Mouse (Mus musculus): ENCODE data around the gene Dmap1. TPM values are rescaled to one million over a fixed set of nuclear protein-coding genes. Genes with fewer than 3 reads are reported as not detected.

Gene Dmap1
- total RNA-seq, 2 experiments from 2014 or later, result 27.8 to 32.8 TPM

Other genes starting within 250 kb of the Dmap1 start
- gene Rnf220, start 185.2 kb downstream of the Dmap1 start, total RNA-seq (2014; fragmentation: Nextera tagmentation), result 90.2 and 113 TPM in 2 replicates
- gene Rnf220, start 185.2 kb downstream of the Dmap1 start, total RNA-seq (2017), result 68.2 and 68.3 TPM in 2 replicates
- gene Eri3, start 131.9 kb downstream of the Dmap1 start, total RNA-seq (2014; fragmentation: Nextera tagmentation), result 103 and 156 TPM in 2 replicates
- 33.8 and 44.3 TPM in 2 replicates for gene Eri3, start 131.9 kb downstream of the Dmap1 start, total RNA-seq (2017)
- gene Gm12845, start 42.1 kb upstream of the Dmap1 start, total RNA-seq (2014; fragmentation: Nextera tagmentation), result not detected in 2 replicates
- gene Gm12845, start 42.1 kb upstream of the Dmap1 start, total RNA-seq (2017), result not detected in 2 replicates
- not detected in 2 replicates for gene Klf17, start 83.4 kb upstream of the Dmap1 start, total RNA-seq (2014; fragmentation: Nextera tagmentation)
- gene Klf17, start 83.4 kb upstream of the Dmap1 start, total RNA-seq (2017), result not detected in 2 replicates
- not detected in 2 replicates for gene Slc6a9, start 152.2 kb upstream of the Dmap1 start, total RNA-seq (2014; fragmentation: Nextera tagmentation)
- not detected in 2 replicates for gene Slc6a9, start 152.2 kb upstream of the Dmap1 start, total RNA-seq (2017)
- not detected in 2 replicates for gene Ccdc24, start 190.3 kb upstream of the Dmap1 start, total RNA-seq (2014; fragmentation: Nextera tagmentation)
- gene Ccdc24, start 190.3 kb upstream of the Dmap1 start, total RNA-seq (2017), result not detected in 2 replicates
- gene B4galt2, start 201.2 kb upstream of the Dmap1 start, total RNA-seq (2014; fragmentation: Nextera tagmentation), result 0.73 TPM in 1 of 2 replicates, not detected in the other
- 0.04 TPM in 1 of 2 replicates, not detected in the other for gene B4galt2, start 201.2 kb upstream of the Dmap1 start, total RNA-seq (2017)
- gene Atp6v0b, start 205.1 kb upstream of the Dmap1 start, total RNA-seq (2014; fragmentation: Nextera tagmentation), result 253 and 300 TPM in 2 replicates
- 97.8 and 111 TPM in 2 replicates for gene Atp6v0b, start 205.1 kb upstream of the Dmap1 start, total RNA-seq (2017)
- gene Dph2, start 209.8 kb upstream of the Dmap1 start, total RNA-seq (2014; fragmentation: Nextera tagmentation), result 13.3 and 15.6 TPM in 2 replicates
- gene Dph2, start 209.8 kb upstream of the Dmap1 start, total RNA-seq (2017), result 8.9 and 9.6 TPM in 2 replicates
- gene Ipo13, start 232.7 kb upstream of the Dmap1 start, total RNA-seq (2014; fragmentation: Nextera tagmentation), result 30.4 and 38.6 TPM in 2 replicates
- gene Ipo13, start 232.7 kb upstream of the Dmap1 start, total RNA-seq (2017), result 7.2 and 10.0 TPM in 2 replicates
- gene Artn, start 247.5 kb upstream of the Dmap1 start, total RNA-seq (2014; fragmentation: Nextera tagmentation), result not detected in 2 replicates
- gene Artn, start 247.5 kb upstream of the Dmap1 start, total RNA-seq (2017), result not detected in 2 replicates